Mouse (Mus musculus): ENCODE results near the gene Vgll4.

Vgll4 gene

DNA sequence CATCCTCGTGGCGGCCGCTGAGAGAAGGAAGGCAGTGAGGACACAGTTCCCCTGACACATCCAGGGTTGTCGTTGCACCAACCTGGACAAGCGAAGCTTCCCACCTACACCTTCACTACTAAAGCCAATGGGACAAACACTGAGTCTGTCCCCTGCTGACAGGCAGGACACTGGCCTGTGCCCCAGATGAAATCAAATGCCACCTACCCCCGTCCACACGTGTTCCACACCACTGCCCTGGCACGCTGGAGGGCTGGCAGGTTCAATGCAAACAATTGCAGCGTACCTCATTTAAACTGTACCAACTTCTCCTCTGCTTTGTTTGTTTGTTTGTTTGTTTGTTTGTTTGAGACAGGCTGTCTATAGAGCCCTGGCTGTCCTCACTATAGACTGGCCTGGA, 50.8 kb downstream of the Vgll4 start:
- DNase-seq (ENCODE audit: low spot score): no peak

DNA sequence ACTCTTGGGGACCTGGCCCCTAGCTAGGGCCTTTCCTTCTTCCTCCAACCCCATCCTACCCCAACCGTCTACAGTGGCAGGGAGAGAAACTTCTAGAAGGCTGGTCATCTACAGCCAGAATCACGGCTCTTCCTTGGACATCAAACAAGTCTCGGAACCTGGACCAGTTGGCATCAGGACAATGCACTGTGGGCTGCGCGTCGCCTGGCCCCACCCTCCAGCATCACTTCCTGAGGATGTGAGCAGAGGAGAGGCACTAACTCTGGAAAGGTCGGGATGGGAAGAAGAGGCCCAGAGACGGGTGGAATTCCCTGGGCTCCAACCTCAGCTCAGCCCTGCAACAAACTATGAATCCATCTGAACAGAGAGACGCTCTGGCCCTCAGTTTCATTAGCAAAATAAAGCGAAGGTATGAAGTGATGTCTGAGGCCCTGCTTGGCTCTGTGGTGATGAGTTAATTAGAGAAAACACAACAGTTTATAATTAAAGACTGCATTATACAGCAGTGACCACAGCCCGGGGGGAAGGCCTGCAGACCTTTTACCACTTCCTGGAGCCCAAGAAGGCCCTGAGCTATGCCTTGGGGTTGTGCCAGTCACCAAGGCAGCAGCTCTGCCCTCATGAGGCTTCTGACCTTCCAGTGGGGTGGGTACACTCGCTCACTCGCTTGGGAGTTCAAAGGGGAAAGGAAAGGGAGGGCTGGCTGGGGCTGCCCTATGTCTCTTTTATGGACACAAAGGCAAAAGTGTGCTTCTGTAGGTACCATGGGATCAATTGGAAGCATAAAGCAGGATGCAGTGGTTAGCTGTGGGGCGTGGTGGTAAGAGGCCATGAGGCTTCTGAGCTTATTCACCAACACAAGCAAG, 51.8 kb downstream of the Vgll4 start:
- no peak for DNase-seq (ENCODE audit: low spot score)

DNA sequence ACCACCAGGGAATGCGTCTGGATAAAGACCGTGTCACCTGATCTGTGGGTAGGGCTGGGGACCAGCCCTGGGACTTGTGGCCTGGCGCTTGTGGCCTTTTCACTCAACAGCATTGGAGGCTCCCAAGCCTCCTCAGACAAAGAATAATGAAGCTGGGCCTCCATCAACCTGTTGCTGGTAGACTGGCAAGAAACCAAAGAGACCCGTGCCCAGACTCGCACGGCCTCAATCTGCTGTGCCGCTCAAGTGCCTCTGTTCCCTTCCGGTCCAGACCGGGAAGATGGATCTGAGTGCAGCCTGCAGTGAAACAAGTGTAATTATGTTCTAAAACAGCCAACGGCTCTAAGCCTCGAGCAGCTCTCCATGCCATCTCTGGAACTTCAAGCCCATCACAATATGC, 52.7 kb downstream of the Vgll4 start:
- no peak for DNase-seq (ENCODE audit: low spot score)

DNA sequence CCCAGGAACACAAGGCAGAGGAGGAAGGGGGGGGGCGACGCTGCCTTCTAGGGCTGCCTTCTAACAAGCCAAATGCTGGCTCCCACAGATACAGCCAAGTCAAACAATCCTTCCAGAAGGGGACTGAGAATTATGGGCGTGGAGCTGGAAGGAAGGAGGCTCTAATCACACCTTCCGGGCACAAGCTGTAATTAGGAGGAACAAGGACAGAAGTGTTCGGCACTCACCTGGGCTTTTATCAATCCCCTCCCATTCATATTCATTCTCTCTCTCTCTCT, 53.1 kb downstream of the Vgll4 start:
- DNase-seq (ENCODE audit: low spot score): no peak

DNA sequence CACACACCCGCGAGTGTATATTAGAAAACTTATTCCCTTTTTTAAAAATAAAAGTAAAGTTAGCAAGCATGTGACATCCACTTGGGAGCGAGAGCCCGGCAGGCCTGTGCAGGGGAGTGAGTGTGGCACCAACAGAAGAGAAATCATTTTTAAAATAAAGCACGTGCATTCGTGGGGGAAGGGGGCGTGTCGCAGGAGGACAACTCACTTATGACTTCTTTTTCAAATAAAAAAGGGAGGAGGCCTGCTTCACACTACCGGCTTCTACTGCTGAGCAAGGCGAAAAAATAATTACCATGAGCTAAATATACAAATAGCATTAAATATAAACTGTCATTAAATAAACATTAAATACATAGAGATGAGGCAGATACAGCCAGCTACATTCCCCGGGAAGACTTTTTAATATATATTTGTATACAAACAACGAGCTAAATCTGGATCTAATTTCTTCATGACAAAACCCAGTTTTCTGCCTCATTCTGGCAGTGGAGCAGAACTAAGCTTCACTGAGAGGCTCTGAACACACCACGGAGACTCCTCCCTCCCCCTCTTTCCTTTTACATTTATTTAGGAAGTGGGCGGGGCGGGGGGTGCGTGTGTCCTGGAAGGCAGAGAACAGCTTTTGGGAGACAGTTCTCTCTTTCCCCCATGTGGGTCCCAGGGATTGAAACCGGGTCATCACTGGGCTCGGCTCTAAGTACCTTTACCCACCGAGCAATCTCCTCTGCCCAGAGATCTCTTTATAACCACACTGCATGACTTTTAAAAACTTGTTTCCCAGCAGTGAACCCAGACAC, 53.7 kb downstream of the Vgll4 start:
- DNase-seq (ENCODE audit: low spot score): no peak

DNA sequence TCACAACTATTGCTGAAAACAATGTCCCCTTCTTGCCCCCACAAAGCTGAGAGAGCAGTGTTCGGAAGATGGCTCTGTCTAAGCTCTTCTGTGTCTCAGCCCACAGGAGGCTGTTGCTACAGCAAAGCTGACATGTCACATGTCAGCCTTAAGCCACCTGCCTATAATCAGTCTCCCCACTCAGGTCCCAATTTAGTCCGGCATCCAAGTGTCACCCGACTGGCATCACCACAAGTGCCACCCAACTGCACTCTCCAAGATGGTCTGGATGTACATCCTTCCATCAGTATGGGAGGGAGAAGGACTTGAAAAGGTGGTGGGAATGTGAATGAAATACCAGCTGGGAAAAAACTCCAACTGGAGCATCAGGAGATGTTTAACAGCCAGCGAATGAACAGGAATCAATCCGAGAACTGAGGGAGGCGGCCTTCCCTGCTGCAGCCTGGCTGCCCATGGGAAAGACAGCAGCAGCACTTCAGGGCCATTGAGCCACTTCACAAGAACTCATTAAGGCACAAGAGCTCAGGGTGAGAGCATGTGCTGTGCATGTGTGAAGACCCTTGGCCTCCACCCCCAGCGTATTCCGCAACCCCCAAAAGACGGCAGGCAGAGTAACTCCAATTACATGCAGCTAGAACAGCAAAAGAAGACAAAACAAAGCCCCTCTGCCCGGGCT, 55.6 kb downstream of the Vgll4 start:
- DNase-seq (ENCODE audit: low spot score): no peak

DNA sequence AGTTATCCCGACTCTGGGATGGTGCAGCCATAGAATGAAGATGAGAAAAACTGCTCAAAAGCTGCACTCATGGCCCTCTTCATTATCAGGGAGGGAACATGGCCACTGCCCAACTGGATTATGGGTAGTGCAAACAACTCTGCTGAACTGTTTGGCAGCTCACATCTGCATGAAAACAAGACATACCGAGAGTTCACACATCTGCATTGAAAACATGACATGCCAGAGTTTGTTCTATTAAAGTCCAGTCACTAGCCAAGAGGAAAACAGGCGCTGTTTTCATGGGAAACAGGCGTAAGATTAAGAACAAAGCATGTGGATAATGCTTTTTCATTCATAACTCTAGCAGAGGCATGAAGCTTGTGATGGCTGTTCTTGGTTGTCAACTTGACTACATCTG, 56.7 kb downstream of the Vgll4 start:
- DNase-seq (ENCODE audit: low spot score): no peak

DNA sequence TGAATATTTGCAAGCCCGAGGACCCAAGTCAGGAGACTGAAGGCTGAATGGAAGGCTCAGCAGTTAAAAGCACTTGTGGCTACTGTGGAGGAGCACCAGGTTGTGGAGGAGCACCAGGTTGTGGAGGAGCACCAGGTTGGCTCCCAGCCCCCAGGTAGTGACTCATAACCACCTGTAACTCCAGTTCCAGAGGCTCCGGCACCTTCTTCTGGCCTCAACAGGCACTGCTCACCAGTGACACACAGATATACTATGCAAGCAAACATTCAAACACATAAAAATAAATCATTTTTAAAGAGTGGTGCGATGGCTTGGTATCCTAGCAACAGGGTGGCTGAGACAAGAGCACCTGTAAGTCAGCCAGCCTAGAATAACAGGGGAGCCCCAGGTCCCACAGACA, 58.3 kb downstream of the Vgll4 start:
- DNase-seq (ENCODE audit: low spot score): no peak

DNA sequence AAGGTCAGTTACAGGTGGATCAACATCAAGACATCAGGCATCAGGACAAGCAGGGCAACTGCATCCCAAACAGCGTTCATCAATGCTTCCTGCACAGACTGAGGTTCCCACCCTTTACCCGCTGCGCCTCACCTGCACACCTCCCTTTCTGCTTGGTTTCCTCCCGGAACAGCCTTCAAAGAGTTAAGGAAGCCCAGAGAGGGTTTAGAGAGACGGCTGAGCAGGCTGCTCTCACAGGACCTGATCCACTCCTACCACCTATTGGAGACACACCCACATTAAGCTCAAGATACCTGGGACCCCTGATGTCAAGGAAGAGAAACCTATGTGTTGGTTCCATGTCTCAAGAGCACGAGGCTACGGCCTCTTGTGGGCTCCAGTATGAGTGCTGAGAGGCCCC, 60.0 kb downstream of the Vgll4 start:
- no peak for DNase-seq (ENCODE audit: low spot score)

DNA sequence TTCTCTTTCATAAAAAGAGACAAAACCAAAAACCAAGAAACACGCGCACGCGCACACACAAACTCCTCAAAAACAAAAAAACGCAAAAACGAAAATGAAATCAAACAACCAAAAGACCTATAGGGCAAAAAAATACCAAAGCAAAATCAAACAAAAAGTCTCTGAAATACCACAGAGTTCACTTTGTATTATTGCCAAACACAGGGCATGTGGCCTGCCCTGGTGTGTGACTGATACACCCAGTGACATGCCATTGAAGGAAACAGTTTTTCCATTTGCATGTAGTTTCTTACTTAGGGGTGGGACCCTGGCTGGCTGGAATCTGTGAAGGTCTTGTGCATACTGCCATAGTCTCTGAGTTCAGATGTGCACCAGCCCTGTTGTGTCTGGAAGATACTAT, 62.3 kb downstream of the Vgll4 start:
- DNase-seq (ENCODE audit: low spot score): no peak

DNA sequence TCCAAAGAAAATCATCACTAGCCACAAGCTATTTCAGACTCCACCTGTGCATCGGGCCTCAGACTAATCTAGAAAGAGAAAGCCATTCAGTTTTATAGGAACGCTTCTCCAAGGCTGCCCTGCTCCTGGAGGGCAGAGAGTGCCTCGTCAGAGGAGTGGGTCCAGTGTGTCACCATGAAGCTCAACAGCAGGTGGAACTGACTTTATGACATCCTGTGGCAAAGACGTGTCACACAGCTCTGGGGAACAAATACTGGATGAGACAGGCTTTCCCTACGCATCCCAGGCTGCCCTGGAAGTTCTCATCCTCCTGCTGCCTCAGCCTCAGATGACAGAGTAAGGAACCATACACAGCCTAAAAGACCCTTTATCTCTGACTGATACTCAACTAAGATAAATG, 63.6 kb downstream of the Vgll4 start:
- DNase-seq (ENCODE audit: low spot score): no peak

DNA sequence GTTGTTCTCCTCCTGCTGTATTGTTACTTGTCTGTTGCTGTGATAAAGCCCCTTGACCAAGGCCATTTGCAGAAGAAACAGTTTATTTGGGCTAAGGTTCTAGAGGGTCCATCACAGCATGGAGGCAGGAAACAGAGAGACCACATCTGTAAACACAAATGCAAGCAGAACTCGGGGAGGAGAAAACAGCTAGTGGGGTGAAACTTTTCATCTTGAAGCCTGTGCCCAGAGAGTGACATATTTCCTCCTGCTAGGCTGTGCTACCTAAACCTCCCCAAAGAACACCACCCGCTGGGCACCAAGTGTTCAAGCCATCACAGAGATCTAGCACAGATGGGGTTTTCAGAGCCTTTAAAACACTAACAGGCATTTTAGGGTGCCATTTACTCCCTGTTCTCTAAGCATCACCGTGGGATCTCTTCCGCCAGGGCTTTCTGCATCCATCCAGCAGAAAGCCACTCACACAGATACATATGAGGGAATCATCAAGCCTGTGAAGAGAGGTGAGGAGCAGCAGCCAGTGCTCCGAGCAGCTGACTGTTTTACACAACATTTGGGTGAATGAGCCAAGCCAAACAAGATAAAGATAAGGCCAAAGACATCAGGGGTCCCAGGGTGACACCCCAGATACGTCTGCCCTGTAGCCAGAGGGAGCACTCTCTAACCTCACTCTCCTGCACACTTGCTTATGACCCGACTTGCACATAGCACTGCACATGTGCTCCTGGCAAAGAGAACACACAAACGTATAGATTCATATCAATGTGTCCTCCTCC, 64.4 kb downstream of the Vgll4 start:
- no peak for DNase-seq (ENCODE audit: low spot score)

DNA sequence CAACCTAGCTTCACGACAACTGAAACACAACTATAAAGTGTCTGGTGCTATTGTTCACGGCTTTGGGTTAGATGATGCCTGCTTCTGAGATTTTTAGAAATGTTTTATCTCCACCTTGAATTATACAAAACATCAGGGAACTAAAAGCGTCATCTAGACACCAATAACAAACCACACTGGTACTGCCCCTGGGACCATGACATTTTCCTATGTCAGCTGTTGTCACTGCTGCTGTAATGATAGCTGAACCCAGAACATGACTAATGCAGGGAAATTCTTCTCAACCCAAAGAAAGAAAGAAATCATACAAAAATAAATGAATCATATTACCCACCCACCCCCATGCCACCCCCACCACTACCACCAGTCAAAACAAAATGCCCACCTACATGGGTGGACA, 65.0 kb downstream of the Vgll4 start:
- DNase-seq (ENCODE audit: low spot score): no peak

DNA sequence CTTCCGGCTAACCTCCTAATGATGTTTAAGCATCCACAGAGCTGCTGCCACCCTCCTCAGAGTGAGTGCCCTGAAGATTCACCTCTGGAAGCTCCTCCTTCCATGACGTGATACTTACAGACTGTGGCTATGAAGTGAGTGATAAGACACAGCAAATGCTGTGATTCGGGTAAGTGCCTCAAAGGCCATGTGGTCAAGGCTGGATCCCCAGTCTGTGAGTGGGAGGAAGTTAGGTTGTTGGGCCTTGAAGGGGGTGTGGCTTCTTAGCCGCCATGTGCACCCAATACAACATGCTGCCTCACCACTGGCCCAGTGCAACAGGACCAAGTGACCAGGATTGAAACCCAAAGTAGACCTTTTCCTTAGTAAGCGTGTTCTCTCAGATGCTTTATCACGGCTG, 65.6 kb downstream of the Vgll4 start:
- peak; percentile 20 for DNase-seq (ENCODE audit: low spot score)

DNA sequence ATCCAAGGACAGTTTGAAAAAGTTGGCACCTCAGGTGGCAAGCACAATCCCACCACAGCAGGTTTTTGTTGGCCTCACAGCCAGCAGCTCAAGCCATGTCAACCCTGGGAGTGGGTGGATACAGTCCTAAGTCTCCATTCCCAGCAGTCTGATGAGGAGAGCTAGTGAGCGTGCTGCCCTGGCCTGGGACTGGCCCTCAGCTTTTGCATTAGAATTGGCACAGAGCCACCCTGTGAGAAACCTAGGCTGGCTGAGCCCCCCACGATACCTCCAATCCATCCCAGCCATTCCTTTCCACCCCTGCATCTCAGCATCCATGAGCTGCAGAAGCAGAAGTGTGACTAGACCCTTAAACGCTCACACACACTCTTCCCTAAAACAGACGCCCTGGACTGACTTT, 67.9 kb downstream of the Vgll4 start:
- DNase-seq (ENCODE audit: low spot score): no peak

DNA sequence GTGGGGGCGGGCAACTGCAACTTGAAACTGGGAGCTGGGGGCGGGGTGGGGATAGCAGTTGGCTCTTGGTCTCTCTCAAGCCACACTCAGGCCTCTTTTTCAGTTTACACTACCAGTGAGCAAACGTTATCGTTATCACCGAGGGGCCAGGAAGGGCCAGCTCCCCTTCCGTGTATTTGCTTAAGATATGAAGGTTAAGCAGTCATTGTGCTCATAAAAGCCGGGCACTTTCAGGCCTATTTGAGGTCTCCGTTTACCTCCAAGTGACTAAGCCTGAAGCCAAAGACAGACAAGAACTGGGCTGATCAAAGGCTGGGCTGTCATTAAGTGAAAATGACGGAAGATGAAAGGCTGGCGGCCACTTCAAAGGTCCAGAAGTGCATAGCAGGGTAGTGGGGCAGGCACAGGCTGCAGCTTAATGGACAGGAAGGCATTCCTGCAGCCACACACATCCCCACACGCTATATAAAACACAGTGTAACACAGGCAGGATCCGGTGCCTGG, 68.4 kb downstream of the Vgll4 start:
- no peak for DNase-seq (ENCODE audit: low spot score)

DNA sequence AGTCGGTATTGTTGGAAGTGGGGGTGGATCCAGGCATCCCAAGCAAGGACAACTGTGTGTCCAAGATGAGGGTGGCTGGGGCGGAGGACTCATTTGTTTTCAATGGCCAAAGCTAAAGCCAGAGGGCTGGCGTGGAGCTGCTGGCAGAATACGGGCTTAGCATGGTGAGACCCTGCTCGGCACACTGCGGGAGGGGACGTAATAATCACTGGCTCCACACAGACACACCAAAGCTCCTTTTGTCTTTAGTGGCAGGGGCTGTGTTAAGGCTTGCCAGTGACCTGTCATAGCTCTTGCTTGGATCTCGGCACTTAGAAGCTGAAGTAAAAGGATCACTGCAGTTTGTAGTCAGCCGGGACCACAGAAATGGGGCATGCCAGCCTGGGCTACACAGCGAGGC, 69.6 kb downstream of the Vgll4 start:
- DNase-seq (ENCODE audit: low spot score): no peak

DNA sequence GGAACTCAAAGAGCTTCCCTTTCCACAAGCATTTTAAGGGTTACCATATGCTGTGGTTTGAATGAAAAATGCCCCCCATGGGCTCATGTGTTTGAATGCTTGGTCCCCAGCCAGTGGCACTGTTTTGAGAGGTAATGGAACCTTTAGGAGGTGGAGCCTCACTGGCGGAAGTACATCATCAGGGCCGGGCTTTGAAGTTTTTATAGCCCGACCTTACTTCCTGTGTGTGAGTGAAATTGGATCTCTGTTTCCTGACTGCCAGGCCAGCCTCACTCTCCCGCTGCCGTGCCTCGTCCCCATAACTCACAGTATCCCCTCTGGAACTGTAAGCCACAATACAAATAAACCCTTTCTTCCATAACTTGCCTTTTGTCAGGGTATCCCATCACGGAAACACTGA, 70.1 kb downstream of the Vgll4 start:
- DNase-seq (ENCODE audit: low spot score): no peak

DNA sequence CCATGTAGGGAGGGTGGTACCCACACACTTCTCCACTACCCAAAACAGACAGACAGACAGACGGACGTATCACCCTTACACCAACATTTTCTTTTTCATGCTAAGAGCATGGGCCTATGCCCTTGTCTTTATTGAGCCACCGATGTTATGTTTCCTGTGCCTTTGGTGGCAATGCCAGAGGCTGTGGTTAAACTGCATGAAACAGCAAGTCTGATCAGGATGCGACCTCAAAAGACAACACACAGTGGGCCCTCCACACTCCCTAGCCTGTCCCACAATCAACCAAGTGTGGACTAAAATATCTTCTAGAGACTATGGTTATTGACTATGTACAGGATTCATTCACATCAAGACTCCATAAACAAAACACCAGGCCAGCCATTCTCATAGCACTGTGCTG, 70.8 kb downstream of the Vgll4 start:
- no peak for DNase-seq (ENCODE audit: low spot score)

DNA sequence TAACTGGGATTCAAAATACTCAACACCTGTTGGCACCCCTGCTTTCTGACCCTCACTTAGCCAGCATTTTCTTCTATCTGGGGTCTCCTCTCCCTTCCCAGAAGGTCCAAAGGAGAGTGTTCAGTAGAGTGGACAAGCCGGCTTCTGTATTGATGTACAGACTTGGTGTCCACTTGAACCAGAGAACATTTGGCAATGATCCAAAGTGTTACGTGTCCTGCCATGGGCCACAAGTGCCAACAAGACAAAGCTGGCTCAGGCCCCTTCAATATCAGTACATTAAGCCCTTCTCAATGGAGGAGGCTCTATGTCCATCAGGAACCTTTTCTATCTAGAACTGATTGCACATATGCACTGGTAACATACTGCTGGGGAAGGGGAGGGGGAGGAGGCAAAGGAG, 73.5 kb downstream of the Vgll4 start:
- no peak for DNase-seq (ENCODE audit: low spot score)

DNA sequence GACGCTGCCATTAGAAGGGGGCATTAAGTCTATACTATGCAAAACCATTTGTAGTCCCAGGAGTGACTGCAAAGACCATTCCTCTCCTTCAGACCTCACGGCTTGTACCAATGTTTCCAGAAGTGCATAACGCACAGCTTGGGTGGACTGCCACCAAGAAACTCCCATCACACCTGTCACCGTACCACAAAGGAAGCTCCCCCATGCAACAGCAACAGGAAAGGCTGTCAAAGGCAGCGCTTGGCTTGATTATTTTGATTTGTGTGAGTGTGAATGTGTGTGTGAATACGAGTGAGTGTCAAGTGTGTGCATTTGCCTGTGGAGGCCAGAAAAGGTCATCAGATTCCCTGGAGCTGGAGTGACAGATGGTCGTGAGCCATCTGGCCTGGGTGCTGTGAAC, 74.6 kb downstream of the Vgll4 start:
- no peak for DNase-seq (ENCODE audit: low spot score)

DNA sequence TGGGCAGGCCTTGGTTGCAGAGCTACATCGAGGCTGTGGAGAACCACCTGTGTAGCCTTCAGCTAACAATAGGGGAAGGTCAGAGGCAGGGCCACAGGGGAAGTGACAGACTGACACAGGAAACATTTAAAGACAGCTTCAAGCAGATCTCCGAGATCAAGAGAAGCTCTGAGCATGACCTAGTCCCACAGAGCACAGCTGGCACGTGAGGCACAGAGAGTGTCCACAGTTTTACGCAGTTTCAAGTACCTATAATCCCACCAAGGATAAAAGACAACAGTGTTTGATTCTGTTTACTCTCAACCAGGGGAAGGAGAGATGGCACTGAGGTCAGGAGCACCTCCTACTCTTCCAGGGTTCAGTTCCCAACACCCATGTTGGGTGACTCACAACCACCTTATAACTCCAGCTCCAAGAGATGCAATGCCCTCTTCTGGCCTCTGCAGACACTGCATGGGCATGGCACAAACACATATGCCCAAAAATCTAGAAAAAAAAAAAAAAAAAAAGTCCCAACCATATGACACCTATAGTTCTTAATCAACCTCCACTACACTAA, 75.2 kb downstream of the Vgll4 start:
- DNase-seq (ENCODE audit: low spot score): no peak
